Mouse (Mus musculus) thymus, adult 2 months (tissue): ENCODE measurements around the gene Pip5kl1.

ENCODE experiments used
- CTCF ChIP-seq: fragments of 200-500 bp; IDR thresholded peaks from 2 replicates; pipeline ENCODE4 v1.5.1; 2012; ENCODE audit warnings: mild to moderate bottlenecking, control low read depth, low read length, moderate library complexity, borderline replicate concordance; ENCODE audit not compliant: control insufficient read depth, poor library complexity, insufficient read depth; ENCODE audit errors: extremely low read depth
- POLR2A ChIP-seq: fragments of 200-500 bp; IDR thresholded peaks from 2 replicates; pipeline ENCODE4 v1.6.1; 2012; ENCODE audit warnings: mild to moderate bottlenecking, low read length, control low read depth, moderate library complexity; ENCODE audit not compliant: control insufficient read depth, poor library complexity, insufficient read depth; ENCODE audit errors: extremely low read depth

- no peak for TF ChIP-seq POLR2A
- no peak for TF ChIP-seq CTCF
Observed at GRCm38 (mm10) chr2:32631046-32631445, 56.4 kb downstream of the Pip5kl1 start.
